Mouse (Mus musculus) adrenal gland, adult (tissue): ENCODE measurements around the gene Mast2.

Experiments used
- DNase-seq, 2 experiments: peaks; one replicate each; pipeline ENCODE4 v3.0.0; 2022 to 2023; ENCODE audit warnings: low spot score in 1 of 2; ENCODE audit not compliant: inconsistent age in 2 of 2

Gene Mast2

DNA sequence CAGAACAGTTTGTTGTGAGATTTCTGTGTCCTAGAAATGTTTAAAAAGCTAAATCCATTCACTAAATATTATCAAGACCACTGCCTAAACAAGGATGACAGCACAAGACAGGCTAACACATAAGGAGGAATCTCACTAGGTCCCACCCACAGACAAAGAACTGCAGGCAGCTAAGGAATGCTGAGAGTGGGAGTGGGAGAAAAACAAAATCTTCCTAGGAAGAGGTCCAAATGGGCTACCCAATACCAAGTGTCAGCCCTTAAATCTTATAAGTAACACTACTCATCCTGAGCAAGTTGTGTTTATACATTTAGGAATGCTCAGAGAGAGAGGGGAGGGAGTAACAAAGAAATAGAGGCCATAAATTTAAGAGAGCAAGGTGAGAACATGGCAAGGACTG is 52.6 kb downstream of the Mast2 start:
- no peak for DNase-seq

DNA sequence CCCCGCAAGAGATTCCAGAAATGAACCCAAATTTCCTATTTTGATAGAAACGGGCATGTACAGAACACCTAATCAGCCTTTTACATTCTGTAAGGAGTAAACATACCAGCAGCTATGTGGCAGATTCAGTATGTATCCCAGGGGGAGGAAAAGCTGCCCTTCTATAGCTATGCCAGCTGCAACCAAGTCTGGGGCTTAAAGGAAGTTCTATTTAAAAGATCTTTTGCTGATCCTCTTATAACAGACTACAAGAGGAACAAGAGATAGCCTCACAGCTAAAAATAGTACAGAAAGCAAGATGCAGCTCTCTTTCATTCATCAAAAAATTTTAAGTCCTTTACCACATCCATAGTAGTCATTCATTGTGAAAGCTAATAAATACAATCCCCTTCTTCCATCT is 57.3 kb downstream of the Mast2 start:
- no peak for DNase-seq

DNA sequence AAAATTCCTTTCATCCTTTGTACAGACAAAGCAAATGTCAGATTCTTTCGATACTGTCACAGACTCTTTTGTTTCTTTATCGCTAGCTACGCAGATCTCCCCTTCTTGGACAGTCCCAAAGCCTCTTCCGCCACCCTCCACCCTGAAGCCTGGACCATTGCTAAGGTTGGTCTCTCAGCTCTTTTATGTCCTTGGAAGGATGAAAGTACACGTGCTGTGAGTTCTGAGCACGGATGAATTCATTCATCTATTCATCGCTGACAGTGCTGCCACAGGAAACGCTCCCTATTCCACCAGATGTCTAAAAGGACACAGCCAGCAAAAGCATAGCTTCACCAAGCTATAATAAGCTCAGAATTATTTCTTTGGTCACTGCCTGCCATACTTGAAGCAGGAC is 58.0 kb downstream of the Mast2 start:
- DNase-seq = peak; percentile 14 to 54

DNA sequence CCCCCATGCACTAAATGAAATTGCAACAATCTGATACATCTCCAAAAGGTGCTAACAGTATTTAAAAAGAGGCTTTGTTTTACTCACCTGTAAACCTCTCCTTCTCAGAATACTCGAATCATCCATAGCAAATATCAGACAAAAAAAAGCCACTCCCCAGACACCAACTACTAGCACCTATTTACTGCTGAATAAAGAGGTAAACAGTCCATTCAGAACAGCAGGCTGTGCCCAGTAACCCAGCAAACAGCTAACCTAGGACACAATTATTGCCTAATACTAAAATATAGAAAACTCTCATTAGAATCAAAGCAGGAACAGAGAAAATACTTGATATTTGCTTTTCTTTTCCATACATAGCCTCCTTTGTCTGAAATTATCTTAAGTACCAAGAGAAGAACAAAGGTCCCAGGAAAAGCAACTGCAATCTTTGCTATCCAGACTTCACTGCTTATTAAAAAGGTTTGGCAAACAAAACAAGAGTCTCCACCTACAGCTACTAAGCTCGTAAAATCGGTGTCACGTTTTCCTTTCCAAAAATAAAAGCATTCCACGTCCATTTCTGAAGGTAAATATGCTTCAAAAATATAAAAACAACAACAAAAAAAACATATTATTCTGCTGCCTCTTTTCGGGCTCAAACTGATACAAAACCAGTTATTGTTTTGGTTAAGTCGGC is 58.6 kb downstream of the Mast2 start:
- peak in 1 of 2 experiments; percentile 51 for DNase-seq

DNA sequence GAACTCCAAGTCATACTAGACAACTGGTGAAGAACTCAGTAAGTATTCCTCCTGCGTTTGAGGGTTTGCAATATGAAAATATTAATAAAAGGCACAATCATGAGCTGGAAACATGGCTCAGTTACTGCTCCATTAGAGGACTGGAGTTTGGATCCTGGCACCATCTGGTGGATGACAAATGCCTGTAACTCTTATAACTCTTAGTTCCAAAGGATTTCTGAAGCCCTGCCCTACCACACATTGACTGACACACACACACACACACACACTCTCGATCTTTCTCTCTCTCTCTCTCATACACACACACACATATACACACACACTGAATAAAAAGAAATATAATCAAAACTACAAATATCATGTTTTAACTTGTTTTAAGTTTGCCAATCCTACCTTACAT is 60.1 kb downstream of the Mast2 start:
- no peak for DNase-seq

DNA sequence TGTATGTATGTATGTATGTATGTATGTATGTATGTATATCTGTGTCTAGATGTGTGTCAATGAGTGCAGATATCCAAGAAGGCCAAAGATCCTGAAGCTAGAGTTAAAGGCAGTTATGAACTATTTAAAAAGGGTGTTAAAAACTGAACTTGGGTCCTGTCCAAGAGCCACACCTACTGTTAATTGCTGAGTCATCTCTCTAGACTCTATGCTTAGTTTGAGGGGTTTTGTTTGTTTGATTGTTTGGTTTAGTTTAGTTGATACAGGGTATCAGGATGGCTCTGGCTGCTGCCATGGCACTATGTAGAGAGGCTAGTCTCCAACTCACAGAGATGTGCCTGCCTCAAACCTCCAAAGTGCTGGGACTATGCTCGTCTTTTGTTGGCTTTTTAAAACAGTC is 61.3 kb downstream of the Mast2 start:
- DNase-seq = no peak

GRCm38 (mm10) chr4:116398051-116398450 is 65.9 kb downstream of the Mast2 start:
- DNase-seq = no peak

GRCm38 (mm10) chr4:116377973-116378667 is 85.9 kb downstream of the Mast2 start:
- DNase-seq = peak; percentile 35 to 83

GRCm38 (mm10) chr4:116371676-116372075 is 92.3 kb downstream of the Mast2 start:
- peak; percentile 53 to 83 for DNase-seq

- peak in 1 of 2 experiments; percentile 43 for DNase-seq
Observed at GRCm38 (mm10) chr4:116358099-116358498, 105.9 kb downstream of the Mast2 start.

DNA sequence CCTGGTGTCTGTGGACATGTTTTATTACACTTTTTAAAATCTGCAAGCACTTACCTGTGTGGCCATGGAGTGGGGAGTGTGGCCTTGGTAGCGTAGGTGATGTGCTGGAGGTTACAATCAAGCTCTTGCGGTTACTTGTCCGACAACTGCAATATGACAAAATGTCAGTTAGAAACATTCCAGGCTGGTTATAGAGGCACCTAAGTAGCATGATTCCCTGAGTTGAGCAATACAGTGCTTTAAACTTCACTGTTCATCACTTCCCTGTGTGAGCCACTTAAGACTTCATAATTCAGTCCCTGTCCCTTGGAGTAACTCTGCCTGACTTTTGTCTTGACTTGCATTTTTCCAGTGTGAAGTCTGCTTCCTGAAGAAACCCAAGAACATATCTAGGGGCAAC is 111.1 kb downstream of the Mast2 start:
- no peak for DNase-seq

DNA sequence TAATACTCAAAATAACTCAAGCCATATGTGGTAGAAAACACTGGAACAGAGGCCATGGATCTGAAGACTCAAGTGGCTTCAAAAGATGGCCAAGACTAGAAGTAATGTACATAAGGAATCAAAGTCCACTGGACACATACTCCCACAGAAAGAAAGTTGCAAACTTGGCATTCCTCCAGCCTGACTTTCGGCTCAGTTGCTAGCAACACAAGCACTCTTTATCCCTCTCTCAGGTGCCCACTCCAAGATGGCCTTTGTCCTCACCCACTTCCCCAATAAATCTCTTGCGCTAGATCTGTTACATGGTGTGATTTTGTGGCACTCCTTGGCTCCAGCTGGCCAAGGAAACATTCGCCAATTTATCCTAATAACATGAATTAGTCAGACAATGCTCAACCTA is 111.5 kb downstream of the Mast2 start:
- no peak for DNase-seq

- peak; percentile 35 to 83 for DNase-seq
Observed at GRCm38 (mm10) chr4:116342119-116342518, 121.9 kb downstream of the Mast2 start.

GRCm38 (mm10) chr4:116336294-116336693 is 127.7 kb downstream of the Mast2 start:
- no peak for DNase-seq

GRCm38 (mm10) chr4:116329256-116329655 is 134.7 kb downstream of the Mast2 start:
- DNase-seq = no peak

- peak in 1 of 2 experiments; percentile 37 for DNase-seq
Observed at GRCm38 (mm10) chr4:116322127-116322526, 141.9 kb downstream of the Mast2 start.

- no peak for DNase-seq
Observed at GRCm38 (mm10) chr4:116317575-116317974, 146.4 kb downstream of the Mast2 start.

DNA sequence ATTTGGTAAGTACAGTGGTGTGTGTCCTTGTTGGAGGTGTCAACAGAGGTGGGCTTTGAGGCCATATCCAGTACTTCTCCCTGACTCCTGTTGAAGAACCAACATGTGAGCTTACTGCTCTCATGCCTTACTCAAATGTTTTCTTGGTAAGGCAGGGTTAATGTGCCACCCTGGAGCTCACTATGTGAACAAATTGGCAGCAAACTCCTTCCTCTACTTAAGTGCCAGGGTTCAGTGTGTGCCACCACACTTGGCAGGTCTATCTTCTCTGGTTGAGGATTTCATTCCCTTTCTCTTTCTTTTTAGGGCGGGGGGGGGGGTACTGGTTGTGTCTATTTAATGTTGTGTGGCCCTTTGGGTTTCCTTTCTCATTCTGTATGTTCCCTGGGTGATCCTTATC is 159.4 kb downstream of the Mast2 start:
- DNase-seq = no peak

GRCm38 (mm10) chr4:116300878-116301355 is 163.1 kb downstream of the Mast2 start:
- peak; percentile 46 to 65 for DNase-seq

- DNase-seq = no peak
Observed at GRCm38 (mm10) chr4:116293296-116293695, 170.7 kb downstream of the Mast2 start.

DNA sequence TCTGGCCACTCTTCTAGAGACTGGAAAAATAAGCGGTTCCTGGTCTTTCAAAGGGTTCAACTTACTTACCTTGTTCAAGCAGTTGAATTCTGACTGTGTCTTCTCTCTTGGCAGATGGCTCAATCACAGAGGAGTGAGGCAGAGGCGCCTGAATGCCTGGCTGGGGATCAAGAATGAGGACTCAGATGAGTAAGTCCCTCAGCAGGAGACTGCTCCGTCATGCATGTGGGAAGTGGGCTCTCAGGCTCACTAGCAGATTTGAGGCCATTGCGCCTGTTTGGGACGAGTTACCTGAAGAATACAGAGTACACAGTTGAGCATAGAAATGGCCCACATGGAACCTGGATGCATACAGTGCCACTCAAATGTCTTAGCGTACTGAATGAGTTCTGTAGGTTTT is 172.4 kb downstream of the Mast2 start:
- no peak for DNase-seq

DNA sequence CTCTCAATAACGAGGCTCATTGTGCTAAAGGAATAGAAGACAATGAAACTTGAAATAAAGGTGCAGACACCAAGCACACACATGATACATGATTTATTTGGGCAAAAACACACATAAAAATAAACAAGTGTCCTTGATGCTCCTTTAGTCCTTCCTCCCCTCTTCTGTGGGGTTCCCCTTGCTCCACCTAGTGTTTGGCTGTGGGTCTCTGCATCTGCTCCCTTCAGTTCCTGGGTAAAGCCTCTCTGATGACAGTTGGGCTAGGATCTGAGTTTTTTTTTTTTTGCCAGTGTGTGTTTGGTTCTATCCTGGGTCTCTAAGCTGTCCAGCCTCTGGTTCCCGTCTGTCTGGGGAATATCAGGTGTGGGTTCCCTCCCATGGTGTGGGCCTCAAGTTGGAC is 181.8 kb downstream of the Mast2 start:
- DNase-seq = peak in 1 of 2 experiments; percentile 59

DNA sequence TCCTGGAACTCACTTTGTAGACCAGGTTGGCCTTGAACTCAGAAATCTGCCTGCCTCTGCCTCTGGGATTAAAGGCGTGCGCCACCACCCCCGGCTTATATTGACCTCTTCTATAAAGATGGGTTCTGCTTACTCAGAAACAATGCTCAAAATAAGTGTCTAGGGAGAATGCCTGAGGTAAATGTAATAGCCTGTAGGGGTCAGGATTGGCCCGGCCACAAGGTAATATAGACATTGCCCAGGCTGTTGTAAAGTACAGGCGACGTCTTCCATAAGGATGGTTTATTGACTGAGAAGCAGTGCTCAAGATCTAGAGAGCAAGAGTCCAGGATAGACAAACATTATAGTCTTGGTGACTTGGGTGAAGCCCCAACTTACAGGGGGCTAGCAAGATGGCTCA is 195.8 kb downstream of the Mast2 start:
- DNase-seq = no peak
